Mouse (Mus musculus): ENCODE data around the gene Nampt.

DNA sequence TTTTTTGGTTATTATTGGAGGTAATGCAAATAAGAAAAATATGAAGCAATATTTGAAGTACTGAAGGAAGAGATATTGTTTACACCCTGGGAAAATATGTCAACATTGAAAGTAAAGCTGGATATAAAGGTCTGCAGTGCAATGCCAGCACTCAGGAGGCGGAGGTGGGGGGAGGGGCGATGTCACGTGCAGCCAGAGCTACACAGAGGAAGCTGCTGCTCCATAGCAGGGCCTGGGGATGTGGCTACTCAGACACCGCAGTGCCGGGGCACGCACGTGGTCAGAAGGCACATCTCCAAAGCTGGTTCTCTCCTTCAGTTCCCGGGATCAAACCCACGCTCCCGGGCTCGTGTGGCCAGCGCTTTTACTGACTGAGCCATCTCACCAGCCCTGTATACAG lies 73.9 kb downstream of the Nampt start:
- TF ChIP-seq GATA1 (IDR thresholded peaks at IDR 0.05; ENCODE audit: low read length) = no peak
- TF ChIP-seq TAL1 (IDR thresholded peaks at IDR 0.05; ENCODE audit: low read length) = no peak

Data from erythroblast, embryonic 14.5 days (primary cell).